Mouse (Mus musculus): ENCODE results near the gene Cenpt.

The Cenpt gene

GRCm38 (mm10) chr8:105805964-105806363, 47.1 kb downstream of the Cenpt start:
- no peak for DNase-seq (ENCODE audit: low read depth, low spot score)

- no peak for DNase-seq (ENCODE audit: low read depth, low spot score)
Measured at GRCm38 (mm10) chr8:105805346-105805745, 47.7 kb downstream of the Cenpt start.

GRCm38 (mm10) chr8:105804797-105805196, 48.3 kb downstream of the Cenpt start:
- DNase-seq (ENCODE audit: low read depth, low spot score): no peak

- DNase-seq (ENCODE audit: low read depth, low spot score): no peak
Measured at GRCm38 (mm10) chr8:105801153-105801904, 51.7 kb downstream of the Cenpt start.

GRCm38 (mm10) chr8:105799091-105799812, 53.8 kb downstream of the Cenpt start:
- no peak for DNase-seq (ENCODE audit: low read depth, low spot score)

GRCm38 (mm10) chr8:105798408-105798807, 54.7 kb downstream of the Cenpt start:
- DNase-seq (ENCODE audit: low read depth, low spot score): no peak

GRCm38 (mm10) chr8:105795785-105796184, 57.3 kb downstream of the Cenpt start:
- no peak for DNase-seq (ENCODE audit: low read depth, low spot score)
